Mouse (Mus musculus): ENCODE data around the gene Ceacam20.

GRCm38 (mm10) chr7:19971516-19971915, 6.3 kb downstream of the Ceacam20 start:
- TF ChIP-seq POLR2A (IDR thresholded peaks at IDR 0.05; ENCODE audit: borderline replicate concordance, extremely low read depth, insufficient read depth, insufficient read length, poor library complexity, severe bottlenecking) (no peak), CTCF (IDR thresholded peaks at IDR 0.05; ENCODE audit: borderline replicate concordance, extremely low read depth, insufficient read depth, insufficient read length) (no peak)
